Mouse (Mus musculus) midbrain, embryonic 12.5 days (tissue): ENCODE measurements around the gene Ubac1. TPM values are rescaled to one million over a fixed set of nuclear protein-coding genes. Genes with fewer than 3 reads are reported as not detected.

Source experiments
- ATAC-seq: fragments of 200-750 bp; cut with Nextera tagmentation; 2 replicates; pipeline ENCODE4 v1.8.0; 2017; ENCODE audit warnings: low read depth, moderate TSS enrichment, moderate library complexity; ENCODE audit not compliant: low FRiP score
- H3K27ac ChIP-seq: fragments of 300-500 bp; sonication (generic); replicated peaks from 2 replicates; pipeline ENCODE4 v1.5.1; 2016; ENCODE audit warnings: mild to moderate bottlenecking
- H3K27me3 ChIP-seq: fragments of 300-500 bp; sonication (generic); 2 replicates; pipeline ENCODE4 v1.6.1; 2016; ENCODE audit warnings: mild to moderate bottlenecking
- H3K36me3 ChIP-seq: fragments of 300-500 bp; sonication (generic); 2 replicates; pipeline ENCODE4 v1.6.1; 2016
- H3K4me1 ChIP-seq: fragments of 300-500 bp; sonication (generic); 2 replicates; pipeline ENCODE4 v1.6.1; 2016
- H3K4me2 ChIP-seq: fragments of 300-500 bp; sonication (generic); replicated peaks from 2 replicates; pipeline ENCODE4 v1.6.1; 2016; ENCODE audit warnings: mild to moderate bottlenecking, moderate library complexity
- H3K4me3 ChIP-seq: fragments of 300-500 bp; sonication (generic); 2 replicates; pipeline ENCODE4 v1.5.1; 2016; ENCODE audit warnings: mild to moderate bottlenecking
- H3K9ac ChIP-seq: fragments of 300-500 bp; sonication (generic); replicated peaks from 2 replicates; pipeline ENCODE4 v1.6.1; 2016; ENCODE audit warnings: mild to moderate bottlenecking, moderate library complexity
- H3K9me3 ChIP-seq: fragments of 300-500 bp; sonication (generic); 2 replicates; pipeline ENCODE4 v1.6.1; 2016; ENCODE audit warnings: mild to moderate bottlenecking
- WGBS: fragments of 180-500 bp; shearing (Covaris S2); methylation state at CpG from one replicate; pipeline ENCODE4 v1.1.7; 2016; 5-methylcytosine and 5-hydroxymethylcytosine counted together
- polyA plus RNA-seq: library from polyadenylated mRNA; unstranded; fragments of >200 nt; fragmentation: Nextera tagmentation; extraction: Ambion mirVana; gene quantifications from 2 replicates; pipeline ENCODE4 v1.2.1, GENCODE M21; 2016

Gene Ubac1
- polyA plus RNA-seq, 1 experiment from 2014 or later = 91.9 TPM

DNA sequence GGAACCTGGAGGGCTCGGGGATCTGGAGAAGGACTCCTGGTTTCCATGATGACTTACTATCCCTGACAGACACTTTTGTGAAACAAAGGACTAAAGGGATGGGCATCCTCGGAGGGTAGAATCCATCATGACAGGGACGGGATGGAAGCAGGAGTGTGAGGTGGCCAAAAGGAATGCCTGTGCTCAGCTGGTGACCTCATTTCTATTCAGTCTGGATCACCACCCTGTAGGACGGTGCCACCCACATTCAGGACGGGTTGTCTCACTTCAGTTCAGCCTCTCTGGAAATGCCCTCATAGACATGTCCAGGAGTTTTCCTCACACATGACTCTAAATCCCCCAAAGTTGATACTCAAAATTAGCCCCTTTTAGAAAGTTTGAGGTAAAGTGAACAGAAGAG, 34.9 kb downstream of the Ubac1 start:
- Histone ChIP-seq H3K4me1 (peaks cover 11% of the 10 kb centered on the region), H3K36me3 (no peaks in the 10 kb centered on the region), H3K4me2 (no peak overlapping the region), H3K27ac (no peak overlapping the region), H3K9ac (no peak overlapping the region), H3K27me3 (peaks cover 13% of the 10 kb centered on the region), H3K9me3 (no peaks in the 10 kb centered on the region), H3K4me3 (no peak overlapping the region)
- WGBS = 61% methylated on average over 5 of the region's 5 CpGs
- no peak for ATAC-seq

GRCm38 (mm10) chr2:25983159-25983907, 38.2 kb downstream of the Ubac1 start, which contains the start of gene Camsap1:
Gene Camsap1, minus strand, starts transcription at chr2:25983282.
- Histone ChIP-seq H3K9ac (peak within 1 kb of the TSS; percentile 99), H3K9me3 (no peaks in the 10 kb centered on the region), H3K4me3 (peak within 1 kb of the TSS; percentile 94), H3K4me1 (peaks cover 41% of the 10 kb centered on the region), H3K27ac (peak within 1 kb of the TSS; percentile 94), H3K27me3 (peaks cover 13% of the 10 kb centered on the region), H3K4me2 (peak within 1 kb of the TSS; percentile 95), H3K36me3 (0 out of 2 replicates have a peak, but pooled peaks cover 5% of the 10 kb centered on the region)
- peak; percentile 99 for ATAC-seq
- 1% methylated on average over 42 of the region's 64 CpGs for WGBS

GRCm38 (mm10) chr2:25982426-25983091, 39.0 kb downstream of the Ubac1 start:
- Histone ChIP-seq H3K4me1 (peaks cover 44% of the 10 kb centered on the region), H3K4me2 (peak overlapping the region; percentile 95), H3K36me3 (0 out of 2 replicates have a peak, but pooled peaks cover 5% of the 10 kb centered on the region), H3K4me3 (peak overlapping the region; percentile 94), H3K9ac (peak overlapping the region; percentile 99), H3K27ac (peak overlapping the region; percentile 94), H3K27me3 (peaks cover 13% of the 10 kb centered on the region), H3K9me3 (no peaks in the 10 kb centered on the region)
- ATAC-seq = no peak; the same call in 1 of the 2 replicates
- WGBS = under 1% methylated on average over 53 of the region's 76 CpGs

GRCm38 (mm10) chr2:25982052-25982425, 39.5 kb downstream of the Ubac1 start:
- Histone ChIP-seq H3K4me3 (peak overlapping the region; percentile 94), H3K4me2 (peak overlapping the region; percentile 95), H3K4me1 (peaks cover 44% of the 10 kb centered on the region), H3K36me3 (0 out of 2 replicates have a peak, but pooled peaks cover 5% of the 10 kb centered on the region), H3K27ac (peak overlapping the region; percentile 94; the same call in 1 of the 2 replicates), H3K27me3 (peaks cover 13% of the 10 kb centered on the region), H3K9me3 (no peaks in the 10 kb centered on the region), H3K9ac (peak overlapping the region; percentile 99)
- no peak for ATAC-seq
- WGBS = 2% methylated on average over 16 of the region's 16 CpGs

DNA sequence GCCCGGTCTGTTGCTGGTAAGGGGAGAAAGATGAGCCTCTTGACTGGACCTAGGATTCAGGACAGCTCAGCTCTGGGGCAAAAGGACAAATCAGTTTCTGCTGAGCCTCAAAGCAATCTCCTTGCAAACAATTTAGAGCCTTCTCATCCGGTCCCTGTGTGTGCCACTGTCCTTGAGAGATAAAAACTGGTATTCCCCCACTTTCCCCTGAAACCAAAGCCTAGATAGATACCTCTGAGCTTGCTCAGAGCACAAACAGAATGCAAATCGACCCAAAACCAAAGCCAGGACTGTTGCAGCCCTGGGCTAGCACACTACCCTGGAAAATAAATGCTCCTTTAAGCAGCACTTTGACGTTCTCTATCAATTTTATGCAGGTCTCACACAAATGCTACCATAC, 42.5 kb downstream of the Ubac1 start:
- Histone ChIP-seq H3K9ac (no peak overlapping the region), H3K36me3 (0 out of 2 replicates have a peak, but pooled peaks cover 5% of the 10 kb centered on the region), H3K27ac (no peak overlapping the region), H3K4me3 (no peak overlapping the region), H3K4me2 (no peak overlapping the region), H3K4me1 (peaks cover 47% of the 10 kb centered on the region), H3K9me3 (no peaks in the 10 kb centered on the region), H3K27me3 (no peaks in the 10 kb centered on the region)
- ATAC-seq = no peak
- 86% methylated on average over 4 of the region's 4 CpGs for WGBS

DNA sequence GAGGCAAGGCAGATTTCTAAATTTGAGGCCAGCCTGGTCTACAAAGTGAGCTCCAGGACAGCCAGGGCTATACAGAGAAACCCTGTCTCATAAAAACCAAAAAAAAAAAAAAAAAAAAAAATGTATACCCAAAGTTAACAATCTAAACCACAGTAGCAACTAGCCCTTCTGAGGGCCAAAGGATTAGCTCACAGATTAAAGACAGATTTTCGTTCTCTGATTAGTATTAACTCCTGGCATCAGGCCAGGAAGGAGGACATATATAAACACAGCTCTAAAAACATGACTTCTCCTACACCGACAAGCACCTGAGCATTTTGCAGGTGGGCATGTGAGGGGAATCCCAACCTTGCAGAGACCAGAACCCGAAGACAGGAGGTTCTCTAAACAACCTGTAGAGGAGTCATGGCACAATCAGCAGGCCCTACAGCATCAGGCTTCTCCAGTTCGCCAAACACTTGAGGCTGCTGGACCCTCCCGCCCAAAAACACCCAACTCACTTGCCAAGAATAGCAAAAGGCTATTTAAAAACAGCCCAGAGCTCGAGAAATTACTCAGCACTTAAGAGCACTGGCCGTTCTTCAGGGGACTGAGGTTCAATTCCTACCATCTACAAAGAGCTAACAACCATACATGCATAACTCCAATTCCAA, 43.8 kb downstream of the Ubac1 start:
- Histone ChIP-seq H3K4me2 (no peak overlapping the region), H3K27me3 (no peaks in the 10 kb centered on the region), H3K9ac (no peak overlapping the region), H3K27ac (no peak overlapping the region), H3K4me1 (peaks cover 45% of the 10 kb centered on the region), H3K36me3 (peaks cover 8% of the 10 kb centered on the region; the same call in 1 of the 2 replicates), H3K4me3 (no peak overlapping the region), H3K9me3 (no peaks in the 10 kb centered on the region)
- 91% methylated on average over 7 of the region's 7 CpGs for WGBS
- ATAC-seq = no peak

DNA sequence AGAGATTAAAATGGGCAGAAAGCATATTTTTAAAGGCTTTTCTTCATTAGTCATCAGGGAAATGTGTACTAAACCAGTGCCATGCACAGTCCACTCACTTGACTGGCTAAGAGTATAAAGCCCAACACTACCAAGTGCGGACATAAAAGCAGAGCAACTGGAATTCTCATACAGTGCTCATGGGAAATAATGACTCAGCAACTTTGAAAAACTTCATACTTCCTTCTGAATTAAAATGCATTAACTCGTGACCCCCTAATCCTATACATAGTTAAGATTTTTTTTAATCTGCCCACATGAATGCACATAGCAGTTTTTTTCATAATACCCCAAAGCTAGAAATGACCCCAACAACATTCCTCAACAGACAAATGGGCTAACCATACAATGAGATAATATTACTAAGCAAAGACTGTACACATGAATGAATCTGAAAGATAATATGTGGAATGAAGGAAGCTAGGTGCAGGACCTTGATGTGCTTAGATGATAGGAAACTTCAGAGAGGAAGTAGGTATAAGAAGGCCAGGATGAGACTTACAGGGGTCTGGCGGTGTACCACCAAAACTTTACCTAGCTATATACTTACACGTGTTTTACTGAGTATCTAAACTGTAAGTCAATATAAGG, 46.3 kb downstream of the Ubac1 start:
- H3K4me2 ChIP-seq = no peak overlapping the region
- peaks cover 15% of the 10 kb centered on the region; the same call in 1 of the 2 replicates for H3K36me3 ChIP-seq
- no peak overlapping the region for H3K27ac ChIP-seq
- WGBS = 93% methylated on average over 4 of the region's 4 CpGs
- no peak overlapping the region for H3K9ac ChIP-seq
- no peak for ATAC-seq
- peaks cover 26% of the 10 kb centered on the region for H3K4me1 ChIP-seq
- H3K27me3 ChIP-seq = no peaks in the 10 kb centered on the region
- no peak overlapping the region for H3K4me3 ChIP-seq
- H3K9me3 ChIP-seq = no peaks in the 10 kb centered on the region

DNA sequence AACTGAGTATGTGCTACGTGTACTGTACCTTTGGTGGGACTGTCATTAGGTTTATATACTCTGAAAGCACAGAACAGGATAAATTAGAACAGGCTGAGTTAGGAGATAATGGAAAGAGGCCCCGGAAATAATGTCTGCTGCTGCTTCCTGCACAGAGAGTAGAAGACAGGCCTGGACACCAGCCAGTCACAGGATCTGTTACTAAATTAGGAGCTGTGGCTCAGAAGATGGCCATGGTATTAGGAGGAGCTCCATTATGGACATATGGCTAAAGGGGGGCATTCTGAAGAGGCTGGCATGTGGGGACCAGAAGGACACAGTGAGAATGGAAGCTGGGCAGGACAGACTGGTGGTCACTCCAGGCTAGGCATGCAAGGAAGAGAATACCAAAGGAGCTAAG, 51.1 kb downstream of the Ubac1 start:
- Histone ChIP-seq H3K4me2 (no peak overlapping the region), H3K4me3 (no peak overlapping the region), H3K4me1 (peaks cover 4% of the 10 kb centered on the region; the same call in 1 of the 2 replicates), H3K9me3 (no peaks in the 10 kb centered on the region), H3K27ac (no peak overlapping the region), H3K36me3 (peaks cover 23% of the 10 kb centered on the region), H3K9ac (no peak overlapping the region), H3K27me3 (no peaks in the 10 kb centered on the region)
- 88% methylated on average over 2 of the region's 2 CpGs for WGBS
- no peak for ATAC-seq

DNA sequence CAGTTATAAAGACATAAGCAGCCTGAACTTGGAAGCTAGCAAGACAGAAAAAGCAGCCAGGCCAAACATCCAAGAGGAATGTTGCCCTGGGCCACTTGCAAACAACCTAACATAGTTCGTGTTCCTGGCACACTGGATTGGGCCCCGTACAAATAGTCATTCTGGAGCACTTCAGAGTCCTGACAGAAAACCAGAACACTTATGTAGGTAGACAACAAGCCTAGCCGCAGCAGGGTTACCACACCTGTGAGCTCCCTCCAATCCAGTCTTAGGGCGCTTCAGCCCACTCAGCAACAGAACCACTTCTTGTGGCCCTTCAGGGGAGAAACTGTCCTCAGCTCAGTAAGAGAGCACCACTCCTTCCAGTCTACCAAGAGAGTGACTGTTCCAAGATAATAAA, 52.2 kb downstream of the Ubac1 start:
- no peak for ATAC-seq
- no peaks in the 10 kb centered on the region for H3K9me3 ChIP-seq
- H3K36me3 ChIP-seq = peaks cover 34% of the 10 kb centered on the region
- peaks cover 4% of the 10 kb centered on the region; the same call in 1 of the 2 replicates for H3K4me1 ChIP-seq
- H3K4me2 ChIP-seq = no peak overlapping the region
- no peak overlapping the region for H3K27ac ChIP-seq
- no peak overlapping the region for H3K9ac ChIP-seq
- H3K27me3 ChIP-seq = no peaks in the 10 kb centered on the region
- WGBS = 92% methylated on average over 4 of the region's 4 CpGs
- H3K4me3 ChIP-seq = no peak overlapping the region

- Histone ChIP-seq H3K4me1 (no peaks in the 10 kb centered on the region), H3K9ac (no peak overlapping the region), H3K9me3 (no peaks in the 10 kb centered on the region), H3K4me3 (no peak overlapping the region), H3K4me2 (no peak overlapping the region), H3K36me3 (peaks cover 73% of the 10 kb centered on the region), H3K27ac (no peak overlapping the region), H3K27me3 (no peaks in the 10 kb centered on the region)
- 89% methylated on average over 3 of the region's 3 CpGs for WGBS
- no peak for ATAC-seq
Observed at GRCm38 (mm10) chr2:25949291-25949690, 72.3 kb downstream of the Ubac1 start.
